Mouse (Mus musculus) testis, adult 2 months (tissue): ENCODE results near the gene Eps8. TPM values are rescaled to one million over a fixed set of nuclear protein-coding genes. Genes with fewer than 3 reads are reported as not detected.

ENCODE experiments used
- H3K27ac ChIP-seq: fragments of 200-500 bp; 2 replicates; pipeline ENCODE4 v1.5.1; 2012; ENCODE audit warnings: low read depth, low read length; ENCODE audit not compliant: control insufficient read depth, insufficient read depth
- H3K27me3 ChIP-seq: fragments of 200-500 bp; 2 replicates; pipeline ENCODE4 v1.6.1; 2012; ENCODE audit warnings: mild to moderate bottlenecking, low read length, moderate library complexity; ENCODE audit not compliant: control insufficient read depth, insufficient read depth
- H3K36me3 ChIP-seq: fragments of 200-500 bp; 2 replicates; pipeline ENCODE4 v1.6.1; 2012; ENCODE audit warnings: mild to moderate bottlenecking, low read length; ENCODE audit not compliant: control insufficient read depth, insufficient read depth
- H3K4me1 ChIP-seq: fragments of 200-500 bp; 2 replicates; pipeline ENCODE4 v1.6.1; 2012; ENCODE audit warnings: low read length; ENCODE audit not compliant: control insufficient read depth, insufficient read depth
- H3K4me3 ChIP-seq: fragments of 200-500 bp; 2 replicates; pipeline ENCODE4 v1.5.1; 2012; ENCODE audit warnings: low read depth, mild to moderate bottlenecking, low read length, moderate library complexity, mixed read lengths; ENCODE audit not compliant: control insufficient read depth
- CTCF ChIP-seq: fragments of 200-500 bp; IDR thresholded peaks from 2 replicates; pipeline ENCODE4 v1.5.1; 2012; ENCODE audit warnings: low read depth, mild to moderate bottlenecking, inconsistent platforms, low read length, moderate library complexity; ENCODE audit not compliant: control insufficient read depth, insufficient read depth, insufficient replicate concordance
- POLR2A ChIP-seq: fragments of 200-500 bp; IDR thresholded peaks from 2 replicates; pipeline ENCODE4 v1.6.1; 2012; ENCODE audit warnings: low read depth, mild to moderate bottlenecking, inconsistent platforms, low read length, moderate library complexity; ENCODE audit not compliant: control insufficient read depth
- polyA plus RNA-seq: library from polyadenylated mRNA; depleted of rRNA; stranded (reverse); fragments of >200 nt; gene quantifications from 2 replicates; pipeline ENCODE4 v1.2.3, GENCODE M21; 2012

Eps8 gene
- polyA plus RNA-seq, 1 experiment = 5.4 TPM

GRCm38 (mm10) chr6:137497208-137497835 lies 157.4 kb downstream of the Eps8 start:
- no peak overlapping the region for H3K27ac ChIP-seq
- no peaks in the 10 kb centered on the region for H3K4me1 ChIP-seq
- H3K27me3 ChIP-seq = no peaks in the 10 kb centered on the region
- no peak overlapping the region for H3K4me3 ChIP-seq
- no peaks in the 10 kb centered on the region for H3K36me3 ChIP-seq
- no peak for TF ChIP-seq POLR2A

- H3K27me3 ChIP-seq = no peaks in the 10 kb centered on the region
- no peak overlapping the region for H3K4me3 ChIP-seq
- no peak overlapping the region for H3K27ac ChIP-seq
- H3K4me1 ChIP-seq = no peaks in the 10 kb centered on the region
- no peak for TF ChIP-seq CTCF
- TF ChIP-seq POLR2A = no peak
- H3K36me3 ChIP-seq = no peaks in the 10 kb centered on the region
Observed at GRCm38 (mm10) chr6:137496562-137496961, 158.1 kb downstream of the Eps8 start.

- no peaks in the 10 kb centered on the region for H3K27me3 ChIP-seq
- TF ChIP-seq CTCF (no peak), POLR2A (no peak)
- no peak overlapping the region for H3K27ac ChIP-seq
- H3K4me1 ChIP-seq = no peaks in the 10 kb centered on the region
- H3K4me3 ChIP-seq = no peak overlapping the region
- H3K36me3 ChIP-seq = no peaks in the 10 kb centered on the region
Observed at GRCm38 (mm10) chr6:137495233-137495632, 159.4 kb downstream of the Eps8 start.

GRCm38 (mm10) chr6:137494801-137495200 lies 159.9 kb downstream of the Eps8 start:
- H3K4me1 ChIP-seq = no peaks in the 10 kb centered on the region
- TF ChIP-seq CTCF = no peak
- no peak for TF ChIP-seq POLR2A
- H3K36me3 ChIP-seq = no peaks in the 10 kb centered on the region
- no peaks in the 10 kb centered on the region for H3K27me3 ChIP-seq
- H3K4me3 ChIP-seq = no peak overlapping the region
- no peak overlapping the region for H3K27ac ChIP-seq

DNA sequence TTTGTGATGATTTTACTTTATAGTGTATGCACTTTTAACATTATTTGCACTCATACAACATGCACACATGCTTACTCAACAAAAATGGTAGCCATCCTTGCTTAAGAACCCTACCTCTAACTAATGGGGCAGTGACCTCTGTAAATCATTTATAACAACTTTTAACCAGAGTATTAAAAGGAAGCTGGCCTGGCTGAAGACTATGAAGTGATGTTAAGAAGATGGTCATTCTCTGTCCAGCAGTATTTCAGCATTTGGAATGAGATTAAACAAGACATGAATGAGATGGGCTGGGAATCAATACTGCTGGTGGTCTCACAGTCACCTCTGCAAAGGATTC lies 160.6 kb downstream of the Eps8 start:
- H3K4me3 ChIP-seq = no peak overlapping the region
- no peak overlapping the region for H3K27ac ChIP-seq
- H3K4me1 ChIP-seq = no peaks in the 10 kb centered on the region
- no peak for TF ChIP-seq CTCF
- TF ChIP-seq POLR2A = no peak
- H3K27me3 ChIP-seq = no peaks in the 10 kb centered on the region
- no peaks in the 10 kb centered on the region for H3K36me3 ChIP-seq

DNA sequence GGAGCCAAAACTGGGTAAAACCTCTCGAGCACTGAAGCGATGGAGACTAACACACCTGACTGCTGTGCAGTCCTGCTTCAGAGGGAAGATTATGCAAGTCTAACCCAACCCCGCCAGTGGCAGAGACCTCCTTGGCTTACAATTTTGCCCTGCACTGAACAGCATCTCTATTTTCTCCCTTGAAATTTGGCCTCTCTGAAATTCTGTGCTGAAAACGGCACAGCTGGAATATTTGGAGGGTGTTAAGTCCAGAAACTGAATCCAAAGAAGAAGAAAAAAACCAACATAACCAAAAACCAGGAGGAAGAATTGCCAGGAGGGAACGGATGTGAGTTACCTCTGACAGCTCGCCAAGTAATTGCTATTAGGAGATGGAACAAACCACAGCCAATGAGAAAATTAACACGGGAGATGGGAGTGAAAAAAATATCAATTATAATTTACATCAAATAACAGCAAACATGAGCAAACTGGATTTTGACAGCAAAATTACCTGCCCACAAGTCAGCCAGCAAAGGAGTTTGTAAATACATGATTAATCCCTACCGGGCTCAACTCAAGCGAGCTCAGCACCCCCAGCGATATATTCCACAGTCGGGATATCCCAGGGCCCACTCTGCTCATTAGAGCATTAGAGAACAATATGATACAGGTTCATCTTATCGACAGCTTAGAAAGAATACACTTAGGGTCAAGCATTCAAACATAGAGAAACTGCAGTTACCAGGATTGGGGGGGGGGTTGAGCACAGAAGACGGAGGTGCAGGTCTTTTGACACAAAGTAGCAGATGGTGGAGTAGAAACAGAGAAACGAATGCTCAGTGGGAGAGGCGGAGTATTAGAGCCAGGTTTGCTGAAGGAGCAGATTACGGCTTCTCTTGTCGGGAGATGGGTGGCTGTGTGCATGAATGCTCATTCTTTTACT lies 161.2 kb downstream of the Eps8 start:
- no peak overlapping the region for H3K4me3 ChIP-seq
- H3K27ac ChIP-seq = no peak overlapping the region; the same call in 1 of the 2 replicates
- no peaks in the 10 kb centered on the region for H3K36me3 ChIP-seq
- H3K27me3 ChIP-seq = no peaks in the 10 kb centered on the region
- H3K4me1 ChIP-seq = no peaks in the 10 kb centered on the region
- TF ChIP-seq POLR2A = no peak
- TF ChIP-seq CTCF = no peak

DNA sequence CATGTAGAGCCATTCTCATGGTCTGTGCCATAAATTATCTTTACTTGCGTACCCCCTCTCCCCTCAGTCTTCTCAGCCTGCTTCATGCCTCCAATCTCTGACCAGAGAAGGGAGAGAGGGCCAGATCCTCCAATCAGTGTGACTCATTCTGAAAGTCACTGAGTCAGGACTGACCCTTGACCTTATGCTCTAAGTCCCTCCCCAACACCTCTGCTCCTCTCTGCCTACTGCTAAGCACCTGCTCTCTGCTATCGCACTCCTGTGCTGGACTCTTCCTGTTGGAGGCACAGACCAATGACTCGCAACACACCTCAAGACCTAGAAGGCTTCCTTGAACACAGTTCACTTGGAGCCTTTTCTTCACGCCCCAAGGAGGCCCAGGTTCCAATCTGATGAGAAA lies 162.1 kb downstream of the Eps8 start:
- TF ChIP-seq CTCF (no peak), POLR2A (no peak)
- Histone ChIP-seq H3K36me3 (no peaks in the 10 kb centered on the region), H3K4me1 (no peaks in the 10 kb centered on the region), H3K4me3 (no peak overlapping the region), H3K27me3 (no peaks in the 10 kb centered on the region), H3K27ac (no peak overlapping the region)
